Mouse (Mus musculus) brain, embryonic 14.5 days (tissue): ENCODE data around the gene Sept9.

Experiments used
- CTCF ChIP-seq: fragments of 200-500 bp; IDR thresholded peaks from 2 replicates; pipeline ENCODE4 v1.5.1; 2012; ENCODE audit warnings: inconsistent platforms, mild to moderate bottlenecking, moderate library complexity, borderline replicate concordance; ENCODE audit not compliant: insufficient read depth, insufficient read length; ENCODE audit errors: extremely low read depth
- POLR2A ChIP-seq: fragments of 200-500 bp; IDR thresholded peaks from 2 replicates; pipeline ENCODE4 v1.6.1; 2012; ENCODE audit warnings: mild to moderate bottlenecking, inconsistent platforms, borderline replicate concordance; ENCODE audit not compliant: poor library complexity, insufficient read depth, insufficient read length, severe bottlenecking; ENCODE audit errors: extremely low read depth

DNA sequence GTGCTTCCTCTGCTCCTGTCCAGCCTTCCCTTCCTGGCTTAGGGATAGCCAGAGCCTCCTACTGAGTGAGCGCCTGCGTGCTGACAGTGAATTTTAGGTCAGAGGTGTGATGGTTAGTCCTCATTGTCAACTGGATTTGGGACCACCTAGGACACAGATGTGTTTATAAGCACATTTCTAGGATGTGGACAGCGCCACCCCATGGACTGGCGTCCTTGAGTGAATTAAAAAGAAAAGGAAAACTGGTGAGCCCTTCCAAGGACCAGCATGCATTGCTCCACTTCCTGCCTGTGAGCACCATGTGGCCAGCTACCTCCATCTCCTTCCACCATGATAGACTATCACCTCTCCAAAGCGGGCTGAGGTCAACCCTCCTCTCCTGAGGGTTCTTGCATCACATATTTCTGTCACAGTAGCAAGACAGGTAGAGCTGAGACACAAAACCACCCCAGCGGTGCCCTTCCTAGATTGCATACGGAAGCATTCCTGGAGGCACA lies 167.4 kb downstream of the Sept9 start:
- TF ChIP-seq POLR2A (no peak), CTCF (no peak)
